Mouse (Mus musculus) megakaryocyte-erythroid progenitor cell, adult 5-6 weeks (primary cell): ENCODE measurements around the gene Serpina1f. TPM values are rescaled to one million over a fixed set of nuclear protein-coding genes. Genes with fewer than 3 reads are reported as not detected.
A peak's percentile ranks its signal among the peaks of the same experiment; 100 is the strongest.
"Not testable (repeated sequence)": the region's sequence is repeated elsewhere in the genome, so short reads cannot be mapped to it uniquely, and the experiment has no call there.

ENCODE experiments used
- ATAC-seq: replicated peaks from 2 replicates; pipeline ENCODE4 v1.8.0; 2016; ENCODE audit warnings: mild to moderate bottlenecking, inconsistent platforms; ENCODE audit not compliant: severe bottlenecking, poor library complexity, low FRiP score, low TSS enrichment
- total RNA-seq, 2 experiments: library from RNA; stranded (forward) in 1 of 2; stranded (reverse) in 1 of 2; fragments of 200-1000, 215-1000 nt in 1 of 2; fragments of >200 nt in 1 of 2; fragmentation: Nextera tagmentation in 1 of 2; gene quantifications; 2 replicates each; pipeline ENCODE4 v1.2.3; 2014 to 2017

Serpina1f gene
- total RNA-seq, 2 experiments from 2014 or later = not detected

DNA sequence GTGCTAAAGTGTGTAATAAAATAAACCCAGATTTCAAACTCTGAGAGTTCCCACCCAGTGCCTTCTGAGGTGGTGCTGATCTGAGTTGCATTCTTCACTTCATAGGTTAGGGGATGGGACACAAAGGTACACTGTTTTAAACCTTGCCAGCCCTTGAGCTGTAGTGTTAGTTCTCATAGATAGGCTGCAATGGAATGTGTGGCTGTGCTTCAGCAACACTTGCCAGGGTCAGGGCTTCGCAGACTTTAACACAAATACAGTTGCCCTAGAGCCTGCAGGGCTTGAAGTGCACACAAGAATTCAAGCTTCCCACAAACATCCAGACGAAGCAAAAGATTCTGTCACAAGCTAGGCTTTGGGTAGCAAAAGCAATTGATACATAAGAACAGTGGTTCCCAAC, 24.4 kb downstream of the Serpina1f start:
- no peak for ATAC-seq

DNA sequence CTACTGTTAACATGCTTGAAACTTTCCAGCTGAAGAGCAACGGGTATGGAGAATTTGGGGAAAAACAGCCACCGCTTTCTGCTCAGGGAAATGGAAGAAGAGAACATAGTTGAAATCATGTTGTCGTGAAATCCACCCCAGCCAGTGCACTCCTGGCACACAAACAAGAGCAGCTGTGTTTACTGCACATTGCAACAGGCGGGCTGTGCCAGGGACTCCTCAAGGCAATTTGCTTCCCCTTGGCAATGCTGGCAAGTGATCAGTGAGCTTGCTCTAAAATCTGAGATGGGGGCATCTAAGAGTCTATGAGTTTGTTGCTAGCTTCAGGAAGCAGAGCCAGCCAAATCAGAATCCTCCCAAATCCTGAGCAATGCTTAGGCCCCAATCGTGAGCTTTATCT, 25.0 kb downstream of the Serpina1f start:
- ATAC-seq = no peak

DNA sequence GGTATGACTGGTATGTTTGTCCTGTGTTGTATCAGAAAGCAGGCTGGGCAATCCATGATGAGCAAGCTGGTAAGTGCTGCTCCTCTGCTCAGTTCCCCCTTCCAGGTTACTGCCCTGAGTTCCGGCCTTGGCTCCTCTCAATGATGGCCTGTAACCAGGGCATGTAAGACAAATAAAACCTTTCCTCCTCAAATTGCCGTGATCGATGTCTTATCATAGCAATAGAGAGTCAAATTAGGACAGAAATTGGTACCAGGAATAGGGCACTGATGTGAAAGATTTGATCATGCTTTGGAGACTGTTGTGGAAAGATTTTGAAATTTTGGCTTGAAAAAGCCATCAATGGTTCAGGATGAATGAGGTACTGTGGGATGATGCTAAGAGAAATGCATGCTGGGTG, 30.0 kb downstream of the Serpina1f start:
- no peak for ATAC-seq

DNA sequence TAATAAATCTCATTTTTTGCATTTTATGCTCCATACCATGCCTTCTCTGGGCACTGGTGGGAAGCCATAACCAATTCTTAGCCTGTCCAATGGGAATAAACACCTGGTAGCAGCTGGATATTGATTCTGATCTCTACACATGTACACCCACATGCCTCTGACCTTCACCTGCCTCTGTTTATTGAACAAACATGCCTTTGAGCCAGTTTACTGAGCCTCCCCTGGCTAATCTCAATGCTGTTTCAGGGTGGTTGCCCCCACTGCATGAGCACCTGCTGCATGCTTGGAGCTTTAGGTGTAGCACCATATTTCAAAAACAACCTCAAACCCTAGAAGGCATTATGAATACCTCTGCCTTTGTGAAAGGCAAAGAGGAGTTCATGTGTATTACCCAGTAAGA, 33.3 kb downstream of the Serpina1f start:
- ATAC-seq = not testable (repeated sequence)

DNA sequence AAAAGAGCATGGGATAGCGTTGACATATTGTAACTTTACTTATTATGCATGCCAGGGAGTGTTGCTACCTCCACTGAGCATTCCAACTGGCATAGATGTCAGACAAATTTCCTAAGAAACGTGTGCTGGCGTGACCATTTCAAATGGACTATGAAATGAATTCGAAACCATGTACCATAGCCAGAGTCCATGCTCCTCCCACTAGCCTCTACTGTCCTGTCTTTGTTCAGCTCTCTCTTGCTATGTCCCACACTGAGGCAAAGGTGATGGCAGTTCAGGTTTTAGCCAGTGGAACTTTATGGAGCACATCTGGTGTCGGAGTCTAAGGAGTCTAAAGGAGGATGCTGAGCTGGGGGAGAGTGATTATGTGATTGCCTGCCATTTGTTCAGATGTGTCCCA, 35.3 kb downstream of the Serpina1f start:
- no peak for ATAC-seq

DNA sequence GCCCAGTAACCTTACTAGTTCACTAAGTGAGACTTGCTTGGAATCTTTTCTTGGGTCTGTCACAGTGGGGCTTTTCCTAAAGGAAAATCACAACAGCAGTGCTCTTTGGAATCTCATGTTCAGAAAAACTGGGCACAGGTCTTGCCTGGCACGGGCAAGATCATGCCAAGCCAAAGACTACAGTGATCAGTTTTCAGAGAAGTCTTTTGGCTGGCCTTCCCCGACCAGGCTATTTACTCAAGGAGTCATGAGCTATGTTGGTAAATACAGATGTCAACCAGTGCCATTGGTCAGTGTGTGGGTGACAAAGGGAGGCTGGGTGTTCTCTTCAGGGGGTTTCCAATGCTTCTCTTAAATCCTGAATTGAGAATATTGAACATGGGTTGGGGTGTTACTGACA, 36.2 kb downstream of the Serpina1f start:
- no peak for ATAC-seq

DNA sequence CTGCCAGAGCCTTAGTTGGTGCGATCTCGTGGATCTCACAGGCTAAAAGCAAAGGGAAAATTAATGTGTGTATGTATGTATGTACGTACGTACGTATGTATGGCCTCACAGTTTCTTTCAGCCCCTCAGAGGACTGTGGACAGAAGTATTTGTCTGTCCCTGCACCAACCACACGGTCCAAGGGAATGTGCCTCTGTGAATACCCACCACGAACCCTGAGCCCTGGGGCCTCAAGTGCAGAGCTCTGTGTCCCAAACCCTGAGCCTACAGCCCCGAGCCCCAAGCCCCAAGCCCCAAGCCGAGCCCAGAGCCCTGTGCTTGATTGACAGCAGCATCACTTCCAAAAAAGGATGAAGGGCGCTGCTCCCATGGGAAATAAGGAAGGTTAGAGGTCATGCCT, 37.3 kb downstream of the Serpina1f start:
- no peak for ATAC-seq

DNA sequence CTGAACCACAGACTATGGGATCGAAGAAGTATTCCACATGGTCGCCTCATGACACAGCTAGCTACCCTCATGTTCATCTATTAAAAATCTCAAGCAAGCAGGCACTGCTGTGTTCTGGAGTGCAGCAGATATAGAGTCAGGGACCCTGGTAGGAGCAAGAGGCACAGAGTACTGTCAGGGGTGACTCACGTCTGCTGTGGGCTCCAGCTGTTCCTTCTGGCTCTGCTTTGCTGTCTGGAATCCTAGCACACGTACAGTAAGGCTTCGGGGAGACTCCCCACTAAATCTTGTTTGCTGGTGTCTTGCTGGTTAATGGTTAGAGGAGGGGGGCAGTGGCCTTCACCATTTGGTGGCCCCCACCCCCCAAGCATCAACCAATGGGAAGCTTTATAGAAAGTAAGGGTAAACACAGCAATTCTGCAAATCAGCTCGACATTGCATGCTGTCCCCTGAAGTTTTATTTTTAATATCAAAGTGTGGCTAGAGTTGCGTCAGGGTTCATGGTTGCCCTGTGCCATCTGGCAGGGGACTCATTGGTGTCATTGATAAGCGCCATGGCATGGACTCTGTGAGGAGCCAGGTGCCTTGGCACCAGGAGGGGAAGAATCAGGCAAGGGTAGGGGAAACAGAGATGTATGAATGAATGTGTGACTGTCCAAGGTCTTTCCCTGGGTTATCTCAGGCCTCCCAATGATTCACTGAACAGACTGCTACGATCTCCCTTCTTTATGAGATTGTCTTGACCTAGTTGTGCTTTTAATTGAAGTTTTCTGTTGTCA, 38.3 kb downstream of the Serpina1f start, which contains the start of gene Serpina6:
TSS of gene Serpina6 (minus strand) at position 365 of the 779 bp plus-strand sequence.
- no peak for ATAC-seq

DNA sequence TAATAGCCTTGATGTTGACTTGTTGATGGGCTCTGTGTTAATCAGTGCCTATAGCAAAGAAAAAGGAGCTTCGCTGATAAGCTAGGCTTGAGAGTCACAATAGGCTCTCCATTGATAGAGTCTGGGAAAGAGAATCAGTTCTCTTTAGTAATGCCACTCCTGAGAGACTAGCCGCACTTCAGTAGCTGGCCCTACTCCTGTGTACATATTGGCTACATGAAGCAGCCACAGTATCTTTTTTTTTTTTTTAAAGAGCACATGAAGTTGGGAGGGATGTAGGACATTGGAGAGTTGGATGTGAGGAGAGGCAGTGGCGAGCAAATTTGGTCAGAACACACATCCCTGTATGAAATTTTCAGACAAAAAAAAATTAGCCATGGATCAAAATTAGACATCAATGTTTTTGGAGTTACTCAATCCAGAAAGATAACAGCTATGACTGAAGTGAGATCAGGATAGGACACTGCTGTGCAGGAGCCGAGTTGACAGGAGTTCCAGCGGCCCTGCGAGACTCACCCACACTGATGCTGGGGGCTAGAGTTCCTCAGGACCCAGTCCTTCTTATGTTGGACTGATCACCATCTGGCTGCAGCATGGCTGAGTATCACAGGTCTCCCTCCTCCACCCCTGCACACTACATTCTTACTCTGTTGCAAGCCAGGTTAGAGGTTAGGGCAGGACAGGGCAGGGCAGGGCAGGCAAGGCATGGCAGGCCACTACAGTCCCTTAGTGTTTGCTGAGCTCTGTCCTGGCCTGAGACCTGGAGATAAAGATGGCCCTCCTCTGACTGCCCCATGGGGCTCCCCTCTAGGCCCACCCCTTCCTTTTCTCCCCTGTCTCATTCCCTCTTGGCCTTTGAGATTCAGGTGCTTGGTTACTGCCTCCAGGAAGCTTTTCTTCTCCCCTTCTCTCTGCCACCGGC, 39.9 kb downstream of the Serpina1f start:
- ATAC-seq = 0 out of 2 replicates have a peak, but pooled peaks have one; percentile 18

DNA sequence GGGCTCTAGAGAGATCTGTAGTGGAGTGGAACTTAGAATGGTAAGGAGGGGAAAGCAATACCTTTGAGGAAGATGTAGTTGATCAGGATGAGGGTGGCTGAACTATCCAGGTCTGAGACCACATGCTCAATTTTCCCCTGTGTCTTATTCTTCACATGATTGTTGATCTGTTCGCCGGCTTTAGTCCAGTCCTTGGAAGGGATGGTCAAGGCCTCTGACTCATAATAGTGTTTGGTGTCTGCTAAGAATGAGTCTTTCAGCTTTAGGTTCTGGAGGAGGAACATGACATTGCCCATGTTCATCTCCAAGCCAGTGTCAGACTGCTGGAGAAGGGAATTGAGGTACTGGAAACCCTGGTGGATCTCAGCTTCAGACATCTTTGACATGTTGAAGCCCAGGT, 41.5 kb downstream of the Serpina1f start:
- ATAC-seq = no peak

DNA sequence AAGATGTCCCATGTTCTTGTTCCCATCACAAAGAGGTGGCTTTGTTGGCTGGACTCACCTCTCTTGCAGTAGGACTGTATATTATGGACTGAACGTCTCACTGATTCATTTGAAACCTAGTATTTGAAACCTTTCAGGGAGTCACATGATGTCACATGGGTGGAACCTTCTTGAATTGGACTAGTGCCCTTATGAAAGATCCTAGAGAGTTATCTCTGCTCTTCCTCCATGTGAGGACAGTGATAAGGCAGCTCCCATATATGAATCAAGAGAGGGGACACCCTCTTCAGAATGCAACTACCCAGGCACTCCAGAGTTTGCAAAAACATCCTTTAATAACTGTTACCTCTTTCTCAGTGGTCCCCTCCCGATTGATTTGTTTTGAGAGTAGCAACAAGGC, 49.0 kb downstream of the Serpina1f start:
- ATAC-seq = no peak

DNA sequence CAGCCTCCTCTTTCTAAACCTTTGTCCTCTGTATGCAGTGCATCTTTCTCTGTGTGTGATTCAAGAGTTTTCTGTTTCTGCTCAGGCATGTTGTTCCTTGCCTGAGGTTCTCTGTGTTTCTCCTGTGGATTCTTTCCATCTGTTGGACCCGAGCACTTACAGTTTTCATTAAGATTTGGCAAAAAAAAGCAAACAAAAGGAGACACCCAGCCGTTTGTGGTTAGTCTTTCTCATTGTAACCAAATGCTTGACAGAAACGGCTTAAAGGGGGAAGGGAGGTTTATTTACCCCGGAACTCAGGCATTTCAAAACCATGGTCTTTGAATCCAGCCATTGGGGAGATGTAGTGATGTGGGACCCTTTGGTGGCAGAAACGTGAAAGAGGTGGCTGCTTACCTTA, 50.7 kb downstream of the Serpina1f start:
- ATAC-seq = no peak

DNA sequence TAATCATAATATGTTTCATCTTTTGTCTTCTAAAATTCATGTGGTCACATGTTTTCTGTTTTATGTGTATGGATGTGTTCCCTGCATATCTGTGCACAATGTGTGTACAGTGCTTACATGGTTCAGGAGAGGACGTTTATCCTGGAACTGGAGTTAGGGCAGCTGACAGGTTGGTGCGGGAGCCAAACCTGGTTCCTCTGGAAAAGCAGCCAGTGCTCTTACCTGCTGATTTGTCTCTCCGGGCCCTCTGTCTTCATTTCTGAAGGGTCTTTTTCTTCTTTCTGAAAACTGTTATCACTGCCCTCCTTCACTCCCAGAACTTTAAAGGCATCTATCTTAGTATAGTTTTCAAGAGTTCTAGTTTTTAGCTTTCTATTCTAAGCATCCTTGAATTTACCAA, 51.5 kb downstream of the Serpina1f start:
- ATAC-seq = no peak

DNA sequence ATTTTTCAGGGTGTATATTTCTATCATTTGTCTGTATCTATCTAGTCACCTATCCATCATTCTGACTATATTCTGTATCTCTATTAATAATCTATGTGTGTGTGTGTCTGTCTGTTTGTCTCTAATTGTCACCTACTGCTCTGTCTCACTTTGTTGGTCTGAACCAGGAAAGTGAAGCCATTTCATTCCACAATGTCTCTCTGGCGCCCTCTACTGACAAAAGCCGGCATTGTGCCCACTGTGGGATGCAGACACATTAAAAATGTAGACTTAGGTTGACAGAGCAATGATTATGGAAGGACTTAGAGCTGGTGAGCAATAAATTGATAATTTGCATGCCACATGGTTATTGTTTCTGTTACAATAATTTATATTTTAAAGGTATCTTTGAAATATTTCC, 52.0 kb downstream of the Serpina1f start:
- peak; percentile 77; the same call in 1 of the 2 replicates for ATAC-seq

Other genes starting within 250 kb of the Serpina1f start
- not detected in 2 replicates for gene Ifi27l2b, start 238.3 kb downstream of the Serpina1f start, total RNA-seq (2014; fragmentation: Nextera tagmentation)
- not detected in 2 replicates for gene Ifi27l2b, start 238.3 kb downstream of the Serpina1f start, total RNA-seq (2017)
- gene Ppp4r4, start 163.2 kb downstream of the Serpina1f start, total RNA-seq (2014; fragmentation: Nextera tagmentation) = 0.50 TPM in 1 of 2 replicates, not detected in the other
- 0.27 TPM in 1 of 2 replicates, not detected in the other for gene Ppp4r4, start 163.2 kb downstream of the Serpina1f start, total RNA-seq (2017)
- not detected in 2 replicates for gene Serpina10, start 64.1 kb downstream of the Serpina1f start, total RNA-seq (2014; fragmentation: Nextera tagmentation)
- gene Serpina10, start 64.1 kb downstream of the Serpina1f start, total RNA-seq (2017) = not detected in 2 replicates
- gene Serpina6, start 38.3 kb downstream of the Serpina1f start, total RNA-seq (2014; fragmentation: Nextera tagmentation) = not detected in 2 replicates
- not detected in 2 replicates for gene Serpina6, start 38.3 kb downstream of the Serpina1f start, total RNA-seq (2017)
- not detected in 2 replicates for gene Serpina16, start 19.4 kb downstream of the Serpina1f start, total RNA-seq (2014; fragmentation: Nextera tagmentation)
- gene Serpina16, start 19.4 kb downstream of the Serpina1f start, total RNA-seq (2017) = not detected in 2 replicates
- gene Serpina1d, start 78.1 kb upstream of the Serpina1f start, total RNA-seq (2014; fragmentation: Nextera tagmentation) = not detected in 2 replicates
- not detected in 2 replicates for gene Serpina1d, start 78.1 kb upstream of the Serpina1f start, total RNA-seq (2017)
- not detected in 2 replicates for gene Serpina1b, start 134.8 kb upstream of the Serpina1f start, total RNA-seq (2014; fragmentation: Nextera tagmentation)
- not detected in 2 replicates for gene Serpina1b, start 134.8 kb upstream of the Serpina1f start, total RNA-seq (2017)
- gene Serpina1a, start 168.0 kb upstream of the Serpina1f start, total RNA-seq (2014; fragmentation: Nextera tagmentation) = not detected in 2 replicates
- not detected in 2 replicates for gene Serpina1a, start 168.0 kb upstream of the Serpina1f start, total RNA-seq (2017)
- not detected in 2 replicates for gene Serpina1c, start 209.4 kb upstream of the Serpina1f start, total RNA-seq (2014; fragmentation: Nextera tagmentation)
- gene Serpina1c, start 209.4 kb upstream of the Serpina1f start, total RNA-seq (2017) = not detected in 2 replicates